Mouse (Mus musculus) liver, embryonic 11.5 days (tissue): ENCODE results near the gene Appbp2. TPM values are rescaled to one million over a fixed set of nuclear protein-coding genes. Genes with fewer than 3 reads are reported as not detected.
"Not testable (repeated sequence)": the region's sequence is repeated elsewhere in the genome, so short reads cannot be mapped to it uniquely, and the experiment has no call there.

Source experiments
- ATAC-seq: fragments of 200-750 bp; cut with Nextera tagmentation; replicated peaks from 2 replicates; pipeline ENCODE4 v1.8.0; 2017; ENCODE audit warnings: moderate number of reproducible peaks, mild to moderate bottlenecking, moderate TSS enrichment, moderate library complexity; ENCODE audit not compliant: low FRiP score
- DNase-seq: peaks from one replicate; pipeline ENCODE4 v3.0.0-alpha.2; 2017; ENCODE audit warnings: low spot score
- H3K27ac ChIP-seq: fragments of 300-500 bp; sonication (generic); 2 replicates; pipeline ENCODE4 v1.5.1; 2014; ENCODE audit warnings: mild to moderate bottlenecking, low read depth, low read length, control low read depth
- H3K27me3 ChIP-seq: fragments of 300-500 bp; sonication (generic); replicated peaks from 2 replicates; pipeline ENCODE4 v1.6.1; 2014; ENCODE audit warnings: low read length, mixed read lengths; ENCODE audit not compliant: control insufficient read depth, insufficient read depth
- H3K36me3 ChIP-seq: fragments of 300-500 bp; sonication (generic); 2 replicates; pipeline ENCODE4 v1.6.1; 2014; ENCODE audit warnings: mild to moderate bottlenecking, low read length, moderate library complexity, mixed read lengths; ENCODE audit not compliant: control insufficient read depth, insufficient read depth
- H3K4me1 ChIP-seq: fragments of 300-500 bp; sonication (generic); replicated peaks from 2 replicates; pipeline ENCODE4 v1.6.1; 2014; ENCODE audit warnings: low read length, mixed read lengths; ENCODE audit not compliant: control insufficient read depth, insufficient read depth
- H3K4me2 ChIP-seq: fragments of 300-500 bp; sonication (generic); 2 replicates; pipeline ENCODE4 v1.6.1; 2014; ENCODE audit warnings: mild to moderate bottlenecking, control low read depth, moderate library complexity
- H3K4me3 ChIP-seq: fragments of 300-500 bp; sonication (generic); 2 replicates; pipeline ENCODE4 v1.5.1; 2014; ENCODE audit warnings: low read depth, low read length, control low read depth
- H3K9ac ChIP-seq: fragments of 300-500 bp; sonication (generic); 2 replicates; pipeline ENCODE4 v1.6.1; 2014; ENCODE audit warnings: low read depth, low read length, control low read depth
- H3K9me3 ChIP-seq: fragments of 300-500 bp; sonication (generic); 2 replicates; pipeline ENCODE4 v1.6.1; 2016; ENCODE audit warnings: low read length, inconsistent platforms, mixed read lengths; ENCODE audit not compliant: control insufficient read depth
- WGBS: fragments of 180-500 bp; shearing (Covaris S2); extraction: QIAGEN DNeasy Blood & Tissue Kit; methylation state at CpG from one replicate; pipeline ENCODE4 v1.1.7; 2014; 5-methylcytosine and 5-hydroxymethylcytosine counted together
- polyA plus RNA-seq: library from polyadenylated mRNA; unstranded; fragments of >200 nt; fragmentation: Nextera tagmentation; extraction: Ambion mirVana; gene quantifications from 2 replicates; pipeline ENCODE4 v1.2.1, GENCODE M21; 2014

The Appbp2 gene
- polyA plus RNA-seq, 1 experiment from 2014 or later, result 37.1 TPM

- no peaks in the 10 kb centered on the region for H3K36me3 ChIP-seq
- H3K4me2 ChIP-seq, result no peak overlapping the region
- no peak for ATAC-seq
- H3K27me3 ChIP-seq, result no peaks in the 10 kb centered on the region
- no peak overlapping the region for H3K4me3 ChIP-seq
- peaks cover 7% of the 10 kb centered on the region for H3K4me1 ChIP-seq
- H3K9me3 ChIP-seq, result no peaks in the 10 kb centered on the region
- DNase-seq, result no peak
- H3K27ac ChIP-seq, result no peak overlapping the region
- 70% methylated on average over 1 of the region's 1 CpGs for WGBS
- H3K9ac ChIP-seq, result no peak overlapping the region
Observed at GRCm38 (mm10) chr11:85167503-85167902, 67.4 kb downstream of the Appbp2 start.

- H3K4me3 ChIP-seq, result no peak overlapping the region
- H3K4me1 ChIP-seq, result no peaks in the 10 kb centered on the region
- H3K27ac ChIP-seq, result no peak overlapping the region
- H3K27me3 ChIP-seq, result no peaks in the 10 kb centered on the region
- no peaks in the 10 kb centered on the region for H3K9me3 ChIP-seq
- H3K36me3 ChIP-seq, result no peaks in the 10 kb centered on the region
- no peak overlapping the region for H3K4me2 ChIP-seq
- H3K9ac ChIP-seq, result no peak overlapping the region
- ATAC-seq (no peak), DNase-seq (no peak)
Observed at GRCm38 (mm10) chr11:85164371-85164770, 70.6 kb downstream of the Appbp2 start.

- WGBS, result 65% methylated on average over 1 of the region's 1 CpGs
- not testable (repeated sequence) for DNase-seq, H3K36me3 ChIP-seq, H3K4me1 ChIP-seq, H3K4me3 ChIP-seq, H3K9me3 ChIP-seq, H3K27me3 ChIP-seq, H3K4me2 ChIP-seq, H3K27ac ChIP-seq, H3K9ac ChIP-seq, ATAC-seq
Observed at GRCm38 (mm10) chr11:85163014-85163413, 71.9 kb downstream of the Appbp2 start.

GRCm38 (mm10) chr11:85157301-85157700 lies 77.6 kb downstream of the Appbp2 start:
- no peaks in the 10 kb centered on the region for H3K27me3 ChIP-seq
- H3K4me1 ChIP-seq, result no peaks in the 10 kb centered on the region
- 68% methylated on average over 2 of the region's 2 CpGs for WGBS
- no peak overlapping the region for H3K4me3 ChIP-seq
- H3K9ac ChIP-seq, result no peak overlapping the region
- no peaks in the 10 kb centered on the region for H3K36me3 ChIP-seq
- no peak overlapping the region for H3K27ac ChIP-seq
- DNase-seq, result no peak
- no peak for ATAC-seq
- no peaks in the 10 kb centered on the region for H3K9me3 ChIP-seq
- H3K4me2 ChIP-seq, result no peak overlapping the region

- no peak for ATAC-seq
- H3K4me1 ChIP-seq, result no peaks in the 10 kb centered on the region
- H3K9me3 ChIP-seq, result no peaks in the 10 kb centered on the region
- no peaks in the 10 kb centered on the region for H3K36me3 ChIP-seq
- no peak overlapping the region for H3K27ac ChIP-seq
- DNase-seq, result no peak
- H3K9ac ChIP-seq, result no peak overlapping the region
- 85% methylated on average over 2 of the region's 2 CpGs for WGBS
- H3K4me3 ChIP-seq, result no peak overlapping the region
- no peak overlapping the region for H3K4me2 ChIP-seq
- H3K27me3 ChIP-seq, result no peaks in the 10 kb centered on the region
Observed at GRCm38 (mm10) chr11:85152256-85152930, 82.5 kb downstream of the Appbp2 start.

- H3K9me3 ChIP-seq, result no peaks in the 10 kb centered on the region
- H3K4me3 ChIP-seq, result peak within 1 kb of the TSS; percentile 96
- peaks cover 3% of the 10 kb centered on the region for H3K4me1 ChIP-seq
- peak; percentile 97 for ATAC-seq
- under 1% methylated on average over 91 of the region's 94 CpGs for WGBS
- H3K27ac ChIP-seq, result peak within 1 kb of the TSS; percentile 83
- H3K36me3 ChIP-seq, result no peaks in the 10 kb centered on the region
- H3K9ac ChIP-seq, result peak within 1 kb of the TSS; percentile 90
- DNase-seq, result peak; percentile 98
- peak within 1 kb of the TSS; percentile 86 for H3K4me2 ChIP-seq
- H3K27me3 ChIP-seq, result no peaks in the 10 kb centered on the region
Observed at GRCm38 (mm10) chr11:85139581-85140540, 95.1 kb downstream of the Appbp2 start, which contains the start of gene Usp32. TSS of gene Usp32 (minus strand) at chr11:85140161.

GRCm38 (mm10) chr11:85138776-85139474 lies 96.0 kb downstream of the Appbp2 start:
- Histone ChIP-seq H3K4me1 (peaks cover 3% of the 10 kb centered on the region), H3K4me2 (peak overlapping the region; percentile 76), H3K9me3 (no peaks in the 10 kb centered on the region), H3K36me3 (no peaks in the 10 kb centered on the region), H3K4me3 (peak overlapping the region; percentile 96), H3K27ac (peak overlapping the region; percentile 83), H3K27me3 (no peaks in the 10 kb centered on the region), H3K9ac (peak overlapping the region; percentile 90)
- WGBS, result 3% methylated on average over 17 of the region's 17 CpGs
- ATAC-seq, result no peak
- DNase-seq, result peak; percentile 35
